Mouse (Mus musculus): ENCODE measurements around the gene Plekha7. TPM values are rescaled to one million over a fixed set of nuclear protein-coding genes. Genes with fewer than 3 reads are reported as not detected.

The Plekha7 gene
- polyA plus RNA-seq, 1 experiment from 2014 or later = 7.2 TPM

GRCm38 (mm10) chr7:116184358-116185057 lies 123.7 kb downstream of the Plekha7 start:
- H3K36me3 ChIP-seq (ENCODE audit: control insufficient read depth, insufficient read depth, low read length) = no peaks in the 10 kb centered on the region
- H3K4me3 ChIP-seq (ENCODE audit: low read length) = no peak overlapping the region
- ATAC-seq (ENCODE audit: low FRiP score, low TSS enrichment) = no peak
- H3K27me3 ChIP-seq (ENCODE audit: control insufficient read depth, insufficient read depth, low read length) = no peaks in the 10 kb centered on the region
- no peak overlapping the region for H3K9ac ChIP-seq (ENCODE audit: low read depth, low read length)
- no peaks in the 10 kb centered on the region for H3K4me1 ChIP-seq (ENCODE audit: control insufficient read depth, insufficient read depth, low read length)
- WGBS = 65% methylated on average over 11 of the region's 11 CpGs
- H3K9me3 ChIP-seq (ENCODE audit: control insufficient read depth, low read length) = no peaks in the 10 kb centered on the region
- no peak overlapping the region for H3K4me2 ChIP-seq (replicated peaks; ENCODE audit: low read depth, low read length)
- no peak overlapping the region for H3K27ac ChIP-seq (ENCODE audit: low read depth, low read length)

- no peak overlapping the region for H3K4me2 ChIP-seq (replicated peaks; ENCODE audit: low read depth, low read length)
- no peaks in the 10 kb centered on the region for H3K27me3 ChIP-seq (ENCODE audit: control insufficient read depth, insufficient read depth, low read length)
- H3K9ac ChIP-seq (ENCODE audit: low read depth, low read length) = no peak overlapping the region; the same call in 1 of the 2 replicates
- ATAC-seq (ENCODE audit: low FRiP score, low TSS enrichment) = no peak
- H3K4me1 ChIP-seq (ENCODE audit: control insufficient read depth, insufficient read depth, low read length) = no peaks in the 10 kb centered on the region
- H3K27ac ChIP-seq (ENCODE audit: low read depth, low read length) = no peak overlapping the region
- no peaks in the 10 kb centered on the region for H3K9me3 ChIP-seq (ENCODE audit: control insufficient read depth, low read length)
- 87% methylated on average over 1 of the region's 1 CpGs for WGBS
- H3K4me3 ChIP-seq (ENCODE audit: low read length) = no peak overlapping the region
- no peaks in the 10 kb centered on the region for H3K36me3 ChIP-seq (ENCODE audit: control insufficient read depth, insufficient read depth, low read length)
Measured at GRCm38 (mm10) chr7:116182451-116182850, 125.7 kb downstream of the Plekha7 start.

- Histone ChIP-seq H3K4me1 (ENCODE audit: control insufficient read depth, insufficient read depth, low read length) (no peaks in the 10 kb centered on the region), H3K9me3 (ENCODE audit: control insufficient read depth, low read length) (no peaks in the 10 kb centered on the region), H3K36me3 (ENCODE audit: control insufficient read depth, insufficient read depth, low read length) (no peaks in the 10 kb centered on the region), H3K27me3 (ENCODE audit: control insufficient read depth, insufficient read depth, low read length) (no peaks in the 10 kb centered on the region), H3K4me3 (ENCODE audit: low read length) (no peak overlapping the region), H3K27ac (ENCODE audit: low read depth, low read length) (no peak overlapping the region), H3K4me2 (replicated peaks; ENCODE audit: low read depth, low read length) (no peak overlapping the region), H3K9ac (ENCODE audit: low read depth, low read length) (no peak overlapping the region)
- no peak for ATAC-seq (ENCODE audit: low FRiP score, low TSS enrichment)
- 94% methylated on average over 5 of the region's 5 CpGs for WGBS
Measured at GRCm38 (mm10) chr7:116181444-116181946, 126.7 kb downstream of the Plekha7 start.

GRCm38 (mm10) chr7:116178916-116179315 lies 129.3 kb downstream of the Plekha7 start:
- Histone ChIP-seq H3K4me2 (replicated peaks; ENCODE audit: low read depth, low read length) (no peak overlapping the region), H3K36me3 (ENCODE audit: control insufficient read depth, insufficient read depth, low read length) (no peaks in the 10 kb centered on the region), H3K4me1 (ENCODE audit: control insufficient read depth, insufficient read depth, low read length) (no peaks in the 10 kb centered on the region), H3K27ac (ENCODE audit: low read depth, low read length) (no peak overlapping the region), H3K9ac (ENCODE audit: low read depth, low read length) (no peak overlapping the region), H3K4me3 (ENCODE audit: low read length) (no peak overlapping the region), H3K27me3 (ENCODE audit: control insufficient read depth, insufficient read depth, low read length) (no peaks in the 10 kb centered on the region), H3K9me3 (ENCODE audit: control insufficient read depth, low read length) (no peaks in the 10 kb centered on the region)
- no peak for ATAC-seq (ENCODE audit: low FRiP score, low TSS enrichment)
- WGBS = 75% methylated on average over 3 of the region's 3 CpGs

- Histone ChIP-seq H3K4me1 (ENCODE audit: control insufficient read depth, insufficient read depth, low read length) (no peaks in the 10 kb centered on the region), H3K9me3 (ENCODE audit: control insufficient read depth, low read length) (no peaks in the 10 kb centered on the region), H3K36me3 (ENCODE audit: control insufficient read depth, insufficient read depth, low read length) (no peaks in the 10 kb centered on the region), H3K4me3 (ENCODE audit: low read length) (no peak overlapping the region), H3K27ac (ENCODE audit: low read depth, low read length) (no peak overlapping the region), H3K9ac (ENCODE audit: low read depth, low read length) (no peak overlapping the region), H3K27me3 (ENCODE audit: control insufficient read depth, insufficient read depth, low read length) (no peaks in the 10 kb centered on the region), H3K4me2 (replicated peaks; ENCODE audit: low read depth, low read length) (no peak overlapping the region)
- no peak for ATAC-seq (ENCODE audit: low FRiP score, low TSS enrichment)
- WGBS = 81% methylated on average over 10 of the region's 10 CpGs
Measured at GRCm38 (mm10) chr7:116172774-116173173, 135.4 kb downstream of the Plekha7 start.

GRCm38 (mm10) chr7:116169426-116169825 lies 138.8 kb downstream of the Plekha7 start:
- Histone ChIP-seq H3K27ac (ENCODE audit: low read depth, low read length) (no peak overlapping the region), H3K9ac (ENCODE audit: low read depth, low read length) (no peak overlapping the region), H3K4me1 (ENCODE audit: control insufficient read depth, insufficient read depth, low read length) (no peaks in the 10 kb centered on the region), H3K4me2 (replicated peaks; ENCODE audit: low read depth, low read length) (no peak overlapping the region), H3K36me3 (ENCODE audit: control insufficient read depth, insufficient read depth, low read length) (no peaks in the 10 kb centered on the region), H3K4me3 (ENCODE audit: low read length) (no peak overlapping the region), H3K27me3 (ENCODE audit: control insufficient read depth, insufficient read depth, low read length) (no peaks in the 10 kb centered on the region), H3K9me3 (ENCODE audit: control insufficient read depth, low read length) (no peaks in the 10 kb centered on the region)
- WGBS = 86% methylated on average over 4 of the region's 4 CpGs
- ATAC-seq (ENCODE audit: low FRiP score, low TSS enrichment) = no peak

GRCm38 (mm10) chr7:116168224-116168623 lies 140.0 kb downstream of the Plekha7 start:
- WGBS = 92% methylated on average over 7 of the region's 7 CpGs
- H3K36me3 ChIP-seq (ENCODE audit: control insufficient read depth, insufficient read depth, low read length) = no peaks in the 10 kb centered on the region
- no peaks in the 10 kb centered on the region for H3K27me3 ChIP-seq (ENCODE audit: control insufficient read depth, insufficient read depth, low read length)
- H3K4me3 ChIP-seq (ENCODE audit: low read length) = no peak overlapping the region
- no peaks in the 10 kb centered on the region for H3K4me1 ChIP-seq (ENCODE audit: control insufficient read depth, insufficient read depth, low read length)
- no peak overlapping the region for H3K4me2 ChIP-seq (replicated peaks; ENCODE audit: low read depth, low read length)
- H3K9me3 ChIP-seq (ENCODE audit: control insufficient read depth, low read length) = no peaks in the 10 kb centered on the region
- H3K9ac ChIP-seq (ENCODE audit: low read depth, low read length) = no peak overlapping the region
- H3K27ac ChIP-seq (ENCODE audit: low read depth, low read length) = no peak overlapping the region
- ATAC-seq (ENCODE audit: low FRiP score, low TSS enrichment) = no peak

GRCm38 (mm10) chr7:116164232-116164631 lies 143.9 kb downstream of the Plekha7 start:
- Histone ChIP-seq H3K36me3 (ENCODE audit: control insufficient read depth, insufficient read depth, low read length) (no peaks in the 10 kb centered on the region), H3K27me3 (ENCODE audit: control insufficient read depth, insufficient read depth, low read length) (no peaks in the 10 kb centered on the region), H3K9me3 (ENCODE audit: control insufficient read depth, low read length) (no peaks in the 10 kb centered on the region), H3K4me3 (ENCODE audit: low read length) (no peak overlapping the region), H3K27ac (ENCODE audit: low read depth, low read length) (no peak overlapping the region), H3K9ac (ENCODE audit: low read depth, low read length) (no peak overlapping the region), H3K4me1 (ENCODE audit: control insufficient read depth, insufficient read depth, low read length) (no peaks in the 10 kb centered on the region), H3K4me2 (replicated peaks; ENCODE audit: low read depth, low read length) (no peak overlapping the region)
- 91% methylated on average over 12 of the region's 12 CpGs for WGBS
- ATAC-seq (ENCODE audit: low FRiP score, low TSS enrichment) = no peak

GRCm38 (mm10) chr7:116161544-116161943 lies 146.6 kb downstream of the Plekha7 start:
- Histone ChIP-seq H3K9ac (ENCODE audit: low read depth, low read length) (no peak overlapping the region), H3K27me3 (ENCODE audit: control insufficient read depth, insufficient read depth, low read length) (no peaks in the 10 kb centered on the region), H3K4me3 (ENCODE audit: low read length) (no peak overlapping the region), H3K4me2 (replicated peaks; ENCODE audit: low read depth, low read length) (no peak overlapping the region), H3K9me3 (ENCODE audit: control insufficient read depth, low read length) (no peaks in the 10 kb centered on the region), H3K4me1 (ENCODE audit: control insufficient read depth, insufficient read depth, low read length) (no peaks in the 10 kb centered on the region), H3K27ac (ENCODE audit: low read depth, low read length) (no peak overlapping the region), H3K36me3 (ENCODE audit: control insufficient read depth, insufficient read depth, low read length) (no peaks in the 10 kb centered on the region)
- ATAC-seq (ENCODE audit: low FRiP score, low TSS enrichment) = peak; percentile 54
- 18% methylated on average over 5 of the region's 5 CpGs for WGBS
